Mouse (Mus musculus): ENCODE measurements around the gene Prkce. TPM values are rescaled to one million over a fixed set of nuclear protein-coding genes. Genes with fewer than 3 reads are reported as not detected.
"Not testable (repeated sequence)": the region's sequence is repeated elsewhere in the genome, so short reads cannot be mapped to it uniquely, and the experiment has no call there.

Gene Prkce
- total RNA-seq, 2 experiments from 2014 or later = 416 to 425 TPM

DNA sequence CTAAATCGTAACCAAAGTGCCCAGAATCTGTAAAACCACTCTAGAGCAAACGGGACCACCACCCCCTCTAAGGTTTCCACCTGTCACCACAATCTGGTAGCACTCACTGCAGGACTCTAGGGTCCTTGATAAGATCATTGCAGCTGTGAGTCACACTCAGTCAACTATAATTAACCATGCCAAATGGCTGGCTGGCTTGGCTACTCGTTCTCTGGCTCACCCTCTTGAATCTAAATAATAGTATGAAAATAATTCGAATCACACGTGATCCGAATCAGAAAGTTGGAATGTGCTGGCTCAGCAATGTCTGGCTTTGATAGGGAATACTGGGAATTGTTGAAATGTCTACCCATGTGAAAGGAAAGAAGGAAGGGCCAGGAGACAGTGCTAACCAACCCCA is 288.9 kb downstream of the Prkce start:
- DNase-seq = no peak

DNA sequence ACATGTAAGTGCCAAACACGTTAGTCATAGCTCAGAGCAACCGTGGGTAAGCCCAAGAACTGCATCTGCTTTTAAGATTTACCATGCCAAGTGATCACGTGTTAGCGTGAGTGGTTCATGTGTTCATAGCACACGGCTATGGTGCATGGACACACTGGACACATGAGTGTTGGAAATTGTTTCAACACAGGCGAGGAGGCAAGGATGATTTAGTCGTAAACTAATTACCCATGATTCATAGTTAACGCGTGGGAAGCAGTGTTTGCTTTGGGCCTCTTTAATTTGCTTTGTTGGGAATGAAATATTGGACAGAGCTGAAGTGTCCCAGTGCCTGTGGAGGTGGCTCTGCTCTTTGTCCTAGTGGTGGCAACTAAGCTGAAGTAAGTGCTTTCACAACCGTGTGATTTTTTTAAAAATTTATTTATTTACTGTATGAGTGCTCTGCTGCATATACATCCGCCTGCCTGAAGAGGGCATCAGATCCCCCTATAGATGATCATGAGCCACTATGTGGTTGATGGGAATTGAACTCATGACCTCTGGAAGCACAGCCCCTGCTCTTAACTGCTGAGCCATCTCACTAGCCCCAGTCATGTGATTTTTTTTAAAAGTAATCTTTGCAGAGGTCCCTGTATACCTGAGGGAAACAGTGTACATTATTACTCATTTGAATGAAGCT is 290.9 kb downstream of the Prkce start:
- DNase-seq = no peak

- DNase-seq = no peak
These were observed 293.3 kb downstream of the Prkce start for GRCm38 (mm10) chr17:86460645-86461430.

GRCm38 (mm10) chr17:86463369-86463768 is 295.8 kb downstream of the Prkce start:
- DNase-seq = no peak

DNA sequence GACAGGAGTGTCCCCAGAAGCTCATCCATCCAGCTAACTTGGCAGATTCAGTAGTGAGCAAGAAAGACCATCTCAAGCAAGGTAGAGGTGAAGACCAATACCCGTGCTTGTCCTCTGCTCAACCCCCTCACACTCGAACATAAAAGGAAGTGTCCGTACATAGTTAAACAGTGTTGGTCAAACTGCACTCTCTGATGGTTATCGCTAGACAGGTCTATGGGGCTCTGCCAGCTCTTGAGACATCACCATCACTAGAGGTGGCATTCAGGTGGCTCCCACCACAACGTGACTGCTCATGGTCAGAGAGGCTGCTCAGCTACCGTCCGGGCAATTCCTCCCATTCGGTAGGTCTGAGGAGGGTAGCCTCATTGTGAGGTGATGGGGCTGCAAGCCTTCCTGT is 296.6 kb downstream of the Prkce start:
- DNase-seq = no peak

DNA sequence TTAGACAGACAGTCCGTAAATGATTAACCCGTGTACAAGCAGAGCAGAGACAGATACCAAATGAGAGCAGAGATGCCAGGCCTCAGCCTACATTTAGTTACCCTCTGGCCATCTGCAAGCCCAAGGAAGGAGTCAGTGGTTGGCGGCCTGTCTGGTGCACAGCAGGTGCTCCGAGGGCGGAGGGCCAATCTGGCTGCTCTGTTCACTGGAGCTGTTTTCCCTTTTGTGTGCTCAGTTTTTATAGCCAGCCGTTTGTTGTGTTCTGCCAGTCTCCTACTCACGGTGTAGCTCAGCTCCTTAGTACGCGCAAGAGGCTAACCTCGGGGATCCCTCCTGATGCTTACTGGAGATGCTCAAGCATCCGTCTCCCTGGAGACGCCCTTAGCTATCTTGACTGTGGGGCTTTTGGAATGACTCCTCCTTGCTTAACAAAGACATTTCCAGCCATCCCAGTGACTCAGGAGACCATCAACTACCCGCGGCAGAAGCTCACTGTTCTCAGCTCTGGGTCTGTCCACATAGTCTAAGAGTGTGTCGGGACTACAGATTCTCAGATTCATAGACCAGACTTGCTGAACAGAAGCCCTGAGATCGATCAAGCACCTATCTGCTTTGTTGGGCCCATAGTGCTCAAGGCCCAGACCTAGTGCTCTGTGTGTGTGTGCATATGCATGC is 297.2 kb downstream of the Prkce start:
- peak; percentile 67 to 76 for DNase-seq

DNA sequence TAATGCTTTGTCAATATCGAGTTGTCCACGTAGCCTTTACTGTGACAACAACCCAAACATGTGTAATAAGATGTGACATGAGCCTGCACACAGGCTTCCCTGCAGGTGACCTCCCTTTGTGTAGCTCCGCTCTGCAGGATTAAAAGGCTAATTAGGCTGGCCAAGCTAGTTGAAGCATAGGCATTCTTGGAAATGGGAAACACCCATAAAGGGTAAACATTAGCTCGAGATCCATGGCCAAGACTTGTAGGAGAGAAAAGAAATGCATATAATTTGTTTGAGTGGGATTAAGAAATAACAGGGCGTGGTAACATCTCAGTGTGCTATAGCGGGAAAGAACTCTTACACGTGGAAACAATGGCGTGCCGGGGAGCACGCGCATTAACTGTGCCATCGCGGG is 298.3 kb downstream of the Prkce start:
- DNase-seq = no peak

DNA sequence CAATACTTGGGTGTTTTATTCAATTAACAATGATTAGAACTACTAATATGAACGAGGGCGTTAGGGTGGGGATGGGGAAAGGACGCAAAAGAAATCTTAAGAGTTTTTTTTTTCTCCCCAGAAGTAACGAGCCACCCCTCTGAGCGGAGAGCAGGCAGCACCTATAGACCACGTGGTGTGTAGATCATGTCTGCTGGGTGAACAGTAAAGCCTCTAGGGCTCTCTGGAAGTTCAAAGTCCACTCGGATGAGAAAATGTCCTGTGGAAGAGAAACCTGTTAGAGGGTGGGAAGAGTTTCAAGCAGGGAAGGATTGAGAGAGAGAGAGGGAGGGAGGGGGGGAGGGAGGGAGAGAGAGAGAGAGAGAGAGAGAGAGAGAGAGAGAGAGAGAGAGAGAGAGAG is 298.8 kb downstream of the Prkce start:
- no peak for DNase-seq

- no peak for DNase-seq
These were observed 299.3 kb downstream of the Prkce start for GRCm38 (mm10) chr17:86466871-86467270.

GRCm38 (mm10) chr17:86467291-86467898 is 299.8 kb downstream of the Prkce start:
- no peak for DNase-seq

GRCm38 (mm10) chr17:86467967-86468366 is 300.4 kb downstream of the Prkce start:
- DNase-seq = no peak

DNA sequence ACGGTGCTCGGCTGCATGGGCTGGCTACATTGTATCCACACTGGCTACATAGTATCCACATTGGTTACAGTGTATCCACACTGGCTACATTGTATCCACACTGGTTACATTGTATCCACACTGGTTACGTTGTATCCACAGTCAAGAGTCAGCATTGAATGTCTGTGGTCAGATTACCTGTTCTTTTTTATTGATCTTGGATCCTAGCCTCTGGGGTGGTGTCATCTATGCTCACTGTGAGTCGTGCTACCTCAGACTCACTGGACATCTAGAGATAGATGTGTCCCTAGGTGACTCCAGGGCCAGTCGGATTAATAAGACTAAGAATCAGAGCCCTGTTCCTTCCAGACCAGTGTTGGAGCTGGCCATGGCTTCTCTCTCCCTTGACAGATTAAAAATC is 302.6 kb downstream of the Prkce start:
- DNase-seq = no peak

GRCm38 (mm10) chr17:86471684-86472083 is 304.1 kb downstream of the Prkce start:
- DNase-seq = no peak

- no peak for DNase-seq
These were observed 309.1 kb downstream of the Prkce start for GRCm38 (mm10) chr17:86476674-86477073.

DNA sequence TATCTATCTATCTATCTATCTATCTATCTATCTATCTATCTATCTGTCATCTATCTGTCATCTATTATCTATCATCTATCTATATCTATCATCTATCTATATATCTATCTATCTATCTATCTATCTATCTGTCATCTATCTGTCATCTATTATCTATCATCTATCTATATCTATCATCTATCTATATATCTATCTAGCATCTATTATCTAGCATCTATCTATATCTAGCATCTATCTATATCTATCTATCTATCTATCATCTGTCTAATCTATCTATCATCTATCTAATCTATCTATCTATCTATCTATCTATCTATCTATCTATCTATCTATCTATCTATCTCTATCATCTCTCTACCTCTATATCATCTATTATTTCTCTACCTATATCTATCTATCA is 309.8 kb downstream of the Prkce start:
- DNase-seq = not testable (repeated sequence)

- no peak for DNase-seq
These were observed 311.8 kb downstream of the Prkce start for GRCm38 (mm10) chr17:86479406-86479805.

- no peak for DNase-seq
These were observed 315.1 kb downstream of the Prkce start for GRCm38 (mm10) chr17:86482675-86483074.

DNA sequence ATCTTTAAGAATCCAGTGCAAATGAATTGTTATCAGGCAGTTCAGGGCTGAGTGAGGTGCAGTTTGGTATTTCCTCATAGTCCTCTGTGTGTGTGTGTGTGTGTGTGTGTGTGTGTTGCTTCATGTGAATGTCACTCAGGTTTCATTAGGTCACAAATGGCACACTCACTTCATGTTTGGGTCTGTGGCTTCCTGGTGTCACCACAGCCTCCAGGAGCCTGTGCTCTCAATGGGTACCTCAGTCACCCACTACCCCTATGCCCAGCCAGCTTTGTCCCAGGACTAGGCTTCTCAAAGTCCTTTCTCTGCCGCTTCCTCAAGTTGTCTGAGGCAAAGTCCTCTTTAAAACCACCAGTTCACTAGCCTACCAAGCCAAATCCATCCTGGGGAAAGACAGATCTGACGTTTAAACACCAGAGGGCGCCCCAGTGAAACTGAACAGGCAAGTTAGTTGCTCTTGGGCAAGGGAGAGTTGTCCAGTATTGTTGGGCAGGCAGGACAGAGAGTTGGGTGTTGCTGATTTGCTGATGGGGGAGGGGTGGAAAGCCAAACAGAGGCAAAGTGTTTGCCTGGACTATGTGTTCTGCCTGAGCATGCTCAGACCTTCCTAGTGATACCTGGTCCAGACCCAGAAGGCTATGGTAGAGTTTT is 316.6 kb downstream of the Prkce start:
- peak; percentile 68 to 70 for DNase-seq

DNA sequence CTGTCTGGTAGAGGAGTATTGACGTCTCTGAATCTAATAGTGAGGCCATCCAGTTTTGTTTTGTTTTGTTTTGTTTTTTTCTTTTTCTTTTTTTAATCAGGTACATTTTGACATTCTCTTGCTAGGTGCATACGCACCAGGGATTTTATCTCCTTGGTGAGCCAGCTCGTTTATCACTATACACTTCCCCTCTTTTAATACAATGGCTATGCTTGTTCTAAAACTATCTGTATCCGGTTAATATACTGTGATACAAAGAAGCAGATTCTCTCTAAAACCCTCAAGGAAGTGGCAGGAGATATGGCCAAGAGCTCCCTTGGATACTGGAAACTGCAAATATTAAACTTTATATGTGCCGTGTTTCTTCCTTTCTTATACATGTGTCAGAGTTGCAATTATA is 319.1 kb downstream of the Prkce start:
- DNase-seq = no peak

DNA sequence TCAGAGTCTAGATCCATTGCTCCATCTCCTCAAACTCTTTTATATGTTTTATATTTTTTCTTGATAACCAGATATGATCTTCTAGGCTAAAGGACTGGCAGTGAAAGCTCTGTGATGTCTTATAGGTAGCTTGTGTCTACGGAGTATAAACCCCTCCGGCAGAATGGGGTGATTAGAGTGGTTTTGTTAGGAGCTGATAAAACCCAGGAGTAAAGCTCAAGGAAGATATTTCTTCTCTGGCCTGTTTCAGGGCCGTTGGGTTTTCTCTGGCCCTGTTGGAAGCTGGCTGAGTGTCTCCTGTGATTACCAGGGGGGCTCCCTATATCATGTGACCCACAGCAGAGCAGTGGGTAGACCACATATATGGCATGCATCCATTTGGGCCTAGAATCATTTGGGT is 319.9 kb downstream of the Prkce start:
- no peak for DNase-seq

DNA sequence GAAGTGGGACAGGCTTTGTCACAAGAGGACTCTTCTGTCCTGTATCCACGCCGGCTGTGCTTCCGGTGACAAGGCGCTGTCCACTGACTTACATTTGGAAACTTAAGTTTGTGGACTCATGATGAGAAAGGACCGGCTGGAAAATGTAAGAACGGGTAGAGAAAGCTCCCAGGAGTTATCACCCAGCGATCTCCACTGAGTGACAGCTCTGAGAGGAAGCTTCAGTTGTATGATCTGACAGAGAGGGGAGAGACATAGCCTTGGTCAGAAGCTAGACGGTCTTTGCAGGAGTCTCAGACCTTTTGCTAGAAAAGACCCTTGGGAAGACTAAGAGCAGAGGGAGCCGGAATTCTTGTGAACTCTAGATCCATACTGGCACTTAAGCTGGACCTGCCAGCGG is 322.2 kb downstream of the Prkce start:
- no peak for DNase-seq

DNA sequence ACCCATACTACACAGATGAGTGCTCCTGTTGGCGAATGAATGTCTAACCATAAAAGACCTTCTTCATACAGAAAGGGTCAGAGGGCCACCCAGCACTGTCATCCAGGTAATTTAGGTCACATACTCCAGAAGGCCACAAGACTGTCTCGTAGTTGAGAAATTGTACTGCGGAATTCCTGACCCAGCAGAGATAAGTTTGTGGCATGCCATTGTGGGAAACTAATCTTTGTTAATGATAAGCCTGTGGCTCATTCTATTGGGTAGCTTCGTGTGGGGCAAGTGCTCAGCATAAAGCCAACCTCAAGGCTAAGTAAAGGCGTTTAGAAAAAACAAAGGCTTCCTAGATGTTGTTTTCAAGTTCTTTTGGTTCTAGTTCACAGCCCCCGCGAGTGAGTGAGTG is 324.8 kb downstream of the Prkce start:
- DNase-seq = no peak

All from layer of hippocampus, postnatal 36 days (tissue).